Mouse (Mus musculus) cerebellum, postnatal 25 days (tissue): ENCODE results near the gene Klf11.
"Not testable (repeated sequence)": the region's sequence is repeated elsewhere in the genome, so short reads cannot be mapped to it uniquely, and the experiment has no call there.

Experiments used
- DNase-seq, 2 experiments: peaks; one replicate each; pipeline ENCODE4 v3.0.0; 2021; ENCODE audit warnings: mixed read lengths in 2 of 2

The Klf11 gene

GRCm38 (mm10) chr12:24651063-24651557 lies at the start of gene Klf11:
Klf11 (plus strand) TSS chr12:24651274.
- peak; percentile 97 to 99 for DNase-seq

GRCm38 (mm10) chr12:24603266-24603665 lies 47.8 kb upstream of the Klf11 start:
- peak; percentile 57 to 82 for DNase-seq

GRCm38 (mm10) chr12:24606166-24606565 lies 44.9 kb upstream of the Klf11 start:
- DNase-seq = no peak

GRCm38 (mm10) chr12:24612591-24612990 lies 38.5 kb upstream of the Klf11 start:
- peak; percentile 17 to 44 for DNase-seq

GRCm38 (mm10) chr12:24614452-24615075 lies 36.5 kb upstream of the Klf11 start:
- no peak for DNase-seq

GRCm38 (mm10) chr12:24615140-24615539 lies 35.9 kb upstream of the Klf11 start:
- no peak for DNase-seq

- no peak for DNase-seq
These were observed 31.6 kb upstream of the Klf11 start for GRCm38 (mm10) chr12:24619436-24619835.

- DNase-seq = no peak
These were observed 27.4 kb upstream of the Klf11 start for GRCm38 (mm10) chr12:24623486-24624251.

GRCm38 (mm10) chr12:24626401-24626800 lies 24.7 kb upstream of the Klf11 start:
- DNase-seq = no peak

- no peak for DNase-seq
These were observed 23.9 kb upstream of the Klf11 start for GRCm38 (mm10) chr12:24627215-24627614.

GRCm38 (mm10) chr12:24630220-24630619 lies 20.9 kb upstream of the Klf11 start:
- DNase-seq = no peak

GRCm38 (mm10) chr12:24632404-24632803 lies 18.7 kb upstream of the Klf11 start:
- no peak for DNase-seq

GRCm38 (mm10) chr12:24633753-24634191 lies 17.3 kb upstream of the Klf11 start:
- DNase-seq = no peak

- no peak for DNase-seq
These were observed 16.9 kb upstream of the Klf11 start for GRCm38 (mm10) chr12:24634212-24634611.

GRCm38 (mm10) chr12:24634648-24635047 lies 16.4 kb upstream of the Klf11 start:
- DNase-seq = no peak

GRCm38 (mm10) chr12:24638787-24639186 lies 12.3 kb upstream of the Klf11 start:
- not testable (repeated sequence) for DNase-seq

GRCm38 (mm10) chr12:24642370-24642802 lies 8.7 kb upstream of the Klf11 start:
- DNase-seq = peak; percentile 71 to 86

- DNase-seq = no peak
These were observed 6.9 kb upstream of the Klf11 start for GRCm38 (mm10) chr12:24644125-24644571.

- DNase-seq = no peak
These were observed 5.2 kb upstream of the Klf11 start for GRCm38 (mm10) chr12:24645901-24646300.

- DNase-seq = no peak
These were observed 3.0 kb upstream of the Klf11 start for GRCm38 (mm10) chr12:24648094-24648493.

GRCm38 (mm10) chr12:24650415-24651062 lies 535 bp upstream of the Klf11 start:
- DNase-seq = no peak

GRCm38 (mm10) chr12:24651642-24652342 lies 718 bp downstream of the Klf11 start:
- peak; percentile 80 to 86 for DNase-seq
